Mouse (Mus musculus) effector memory CD4-positive, alpha-beta T cell, adult 7 months (primary cell): ENCODE data around the gene Kcnk12. TPM values are rescaled to one million over a fixed set of nuclear protein-coding genes. Genes with fewer than 3 reads are reported as not detected.

ENCODE experiments used
- polyA plus RNA-seq: library from polyadenylated mRNA; unstranded; fragments of 100-300 nt; shearing (Covaris generic); gene quantifications from one replicate; pipeline ENCODE4 v1.2.1, GENCODE M21; 2017

Kcnk12 gene
- polyA plus RNA-seq, result not detected

DNA sequence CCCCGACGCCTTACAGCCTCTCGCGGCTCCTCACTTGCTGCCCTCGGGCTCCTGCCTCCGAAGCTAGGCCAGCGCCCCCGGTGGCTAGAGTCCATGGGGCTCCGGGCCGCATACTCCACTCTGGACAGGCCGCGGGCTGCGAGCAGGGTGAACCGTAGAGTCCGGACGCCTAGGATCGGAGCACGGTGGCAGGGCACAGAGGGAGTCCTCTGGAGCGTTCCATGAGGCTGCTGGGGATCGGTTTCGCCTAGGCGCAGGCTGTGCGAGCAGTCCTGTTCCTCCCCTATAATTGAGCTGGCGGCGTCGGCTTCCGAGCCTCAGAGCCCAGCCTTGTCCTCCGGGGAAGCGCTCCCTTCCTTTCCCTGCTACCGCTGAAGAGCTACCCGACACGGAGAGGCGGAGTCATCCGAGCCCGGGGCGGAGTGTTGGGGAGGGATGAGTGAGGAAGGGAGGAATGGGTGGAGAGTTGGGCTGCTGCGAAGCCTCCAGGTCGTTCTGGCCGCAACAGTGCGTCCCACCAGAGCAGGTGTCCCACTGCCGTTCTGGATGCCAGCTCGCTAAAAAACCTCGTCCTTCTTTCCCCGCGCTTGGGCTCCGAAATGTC, at the start of gene Kcnk12:
Gene Kcnk12 (minus strand): TSS at position 307 of the 604 bp plus-strand sequence.

Other genes starting within 250 kb of the Kcnk12 start
- gene Epcam, start 162.0 kb downstream of the Kcnk12 start, polyA plus RNA-seq, result 7.5 TPM
- gene Msh2, start 125.7 kb downstream of the Kcnk12 start, polyA plus RNA-seq, result 37.2 TPM
- gene Rpl36-ps4, start 123.0 kb upstream of the Kcnk12 start, polyA plus RNA-seq, result not detected
- 25.0 TPM for gene Msh6, start 177.1 kb upstream of the Kcnk12 start, polyA plus RNA-seq